15 mouse cellular contexts compared by ENCODE assay signal in the genomic region with DNA sequence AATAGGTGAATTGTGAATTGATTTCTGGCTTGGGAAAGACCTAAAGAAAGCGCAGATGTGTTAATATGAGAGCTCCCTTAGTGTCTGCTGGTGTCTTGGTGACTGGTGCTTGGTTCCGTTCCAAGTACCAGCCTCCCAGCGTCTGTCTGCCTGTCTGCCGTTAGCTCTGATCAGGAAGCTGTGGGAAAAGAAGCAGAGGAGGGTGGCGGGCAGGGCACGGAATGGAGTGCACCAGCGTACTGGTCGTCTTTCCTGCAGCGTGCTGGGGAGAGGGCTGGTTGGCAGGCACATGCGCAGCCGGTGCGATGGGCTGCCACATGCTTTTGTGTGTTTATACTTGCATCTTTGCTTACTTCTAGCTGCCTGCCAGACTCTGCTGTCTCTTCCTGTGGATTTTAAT. TPM values are rescaled to one million over a fixed set of nuclear protein-coding genes. Genes with fewer than 3 reads are reported as not detected.
DNase-seq lines count a peak whose midpoint lies in the region; ATAC-seq and TF ChIP-seq lines count a peak whose summit lies in the region.
"Had no signal": no experiment of that assay in that cellular context is flagged by ENCODE, and none has a peak within 500 bp of the region (broad histone marks: within the 10 kb centered on the region; RNA-seq: fewer than 3 reads in every experiment).

No protein-coding gene starts in this region.

- H3K4me3 ChIP-seq in midbrain, postnatal 0 days (ENCODE audit: low read depth, low read length), result no peak overlapping the region
- H3K4me3 ChIP-seq in midbrain, embryonic 14.5 days (replicated peaks; ENCODE audit: low read depth, low read length), result no peak overlapping the region
- no peak overlapping the region for H3K4me3 ChIP-seq in hindbrain, embryonic 11.5 days (ENCODE audit: low read depth, low read length)
- H3K4me3 ChIP-seq: limb, embryonic 15.5 days; lung, embryonic 15.5 days; neural tube, embryonic 13.5 days; stomach, embryonic 15.5 days had no signal

- peak; percentile 89 for ATAC-seq in frontal cortex, adult (ENCODE audit: low TSS enrichment)
- ATAC-seq in midbrain, postnatal 0 days (ENCODE audit: low FRiP score), result no peak
- ATAC-seq in midbrain, embryonic 14.5 days (ENCODE audit: low FRiP score, low TSS enrichment), result no peak
- no peak for ATAC-seq in hindbrain, embryonic 11.5 days (ENCODE audit: low FRiP score)
- ATAC-seq: CD4-positive, CD25-positive, alpha-beta regulatory T cell, adult 4 months; hindbrain, postnatal 0 days; midbrain, embryonic 16.5 days had no signal

- WGBS in midbrain, postnatal 0 days, result 91% methylated on average over 12 of the region's 12 CpGs
- 94% methylated on average over 12 of the region's 12 CpGs for WGBS in midbrain, embryonic 14.5 days
- WGBS in hindbrain, embryonic 11.5 days, result 97% methylated on average over 12 of the region's 12 CpGs

- H3K4me1 ChIP-seq in midbrain, postnatal 0 days (ENCODE audit: insufficient read depth, low read length), result no peaks in the 10 kb centered on the region
- H3K4me1 ChIP-seq in midbrain, embryonic 14.5 days (ENCODE audit: control insufficient read depth, insufficient read depth, low read length), result no peaks in the 10 kb centered on the region
- no peaks in the 10 kb centered on the region for H3K4me1 ChIP-seq in hindbrain, embryonic 11.5 days (replicated peaks; ENCODE audit: control insufficient read depth, insufficient read depth, low read length)
- H3K4me1 ChIP-seq: limb, embryonic 15.5 days; lung, embryonic 15.5 days; neural tube, embryonic 13.5 days; stomach, embryonic 15.5 days had no signal

- no peak overlapping the region for H3K9ac ChIP-seq in midbrain, postnatal 0 days (replicated peaks; ENCODE audit: low read length, poor library complexity, severe bottlenecking)
- no peak overlapping the region for H3K9ac ChIP-seq in midbrain, embryonic 14.5 days (replicated peaks; ENCODE audit: low read length)
- H3K9ac ChIP-seq in hindbrain, embryonic 11.5 days (ENCODE audit: low read depth, low read length), result no peak overlapping the region
- H3K9ac ChIP-seq: limb, embryonic 15.5 days; lung, embryonic 15.5 days; neural tube, embryonic 13.5 days; stomach, embryonic 15.5 days had no signal

- H3K4me2 ChIP-seq in midbrain, postnatal 0 days (ENCODE audit: low read depth, low read length, poor library complexity, severe bottlenecking), result no peak overlapping the region
- H3K4me2 ChIP-seq in midbrain, embryonic 14.5 days (ENCODE audit: low read length), result no peak overlapping the region
- H3K4me2 ChIP-seq in hindbrain, embryonic 11.5 days (replicated peaks; ENCODE audit: low read depth, low read length), result no peak overlapping the region
- H3K4me2 ChIP-seq: limb, embryonic 15.5 days; lung, embryonic 15.5 days; neural tube, embryonic 13.5 days; stomach, embryonic 15.5 days had no signal

- DNase-seq in frontal cortex, postnatal 10 days (ENCODE audit: low spot score in 2 of 2), result no peak
- DNase-seq in midbrain, postnatal 0 days (ENCODE audit: low spot score), result peak; percentile 9
- DNase-seq in midbrain, embryonic 14.5 days, result no peak
- peak; percentile 62 for DNase-seq in layer of hippocampus, adult 9-11 months
- DNase-seq in hindbrain, embryonic 11.5 days (ENCODE audit: low spot score), result no peak
- DNase-seq in spleen, adult 18-20 months, result no peak
- DNase-seq: kidney, adult 8-10 months had no signal

- no peak for TF ChIP-seq CTCF in midbrain, postnatal 0 days (IDR thresholded peaks at IDR 0.05)

- H3K27ac ChIP-seq in midbrain, postnatal 0 days (ENCODE audit: low read depth, low read length), result no peak overlapping the region
- H3K27ac ChIP-seq in midbrain, embryonic 14.5 days (replicated peaks; ENCODE audit: low read depth, low read length), result no peak overlapping the region
- no peak overlapping the region for H3K27ac ChIP-seq in hindbrain, embryonic 11.5 days (ENCODE audit: low read depth, low read length)
- H3K27ac ChIP-seq: hindbrain, postnatal 0 days; limb, embryonic 15.5 days; lung, embryonic 15.5 days; neural tube, embryonic 13.5 days; stomach, embryonic 15.5 days had no signal

- no peaks in the 10 kb centered on the region for H3K27me3 ChIP-seq in midbrain, postnatal 0 days (ENCODE audit: insufficient read depth, low read length)
- H3K27me3 ChIP-seq in midbrain, embryonic 14.5 days (ENCODE audit: control insufficient read depth, insufficient read depth, low read length), result no peaks in the 10 kb centered on the region
- no peaks in the 10 kb centered on the region for H3K27me3 ChIP-seq in hindbrain, embryonic 11.5 days (ENCODE audit: control insufficient read depth, insufficient read depth, low read length)
- H3K27me3 ChIP-seq: limb, embryonic 15.5 days; lung, embryonic 15.5 days; neural tube, embryonic 13.5 days; stomach, embryonic 15.5 days had no signal

- no peaks in the 10 kb centered on the region for H3K36me3 ChIP-seq in midbrain, postnatal 0 days (ENCODE audit: insufficient read depth, low read length)
- H3K36me3 ChIP-seq in midbrain, embryonic 14.5 days (ENCODE audit: control insufficient read depth, insufficient read depth, low read length), result peaks cover 20% of the 10 kb centered on the region
- H3K36me3 ChIP-seq in hindbrain, embryonic 11.5 days (ENCODE audit: control insufficient read depth, insufficient read depth, low read length), result no peaks in the 10 kb centered on the region; the same call in 1 of the 2 replicates

- H3K9me3 ChIP-seq in midbrain, postnatal 0 days (ENCODE audit: low read length), result no peaks in the 10 kb centered on the region
- H3K9me3 ChIP-seq in midbrain, embryonic 14.5 days (ENCODE audit: control insufficient read depth, low read length), result no peaks in the 10 kb centered on the region
- H3K9me3 ChIP-seq in hindbrain, embryonic 11.5 days (ENCODE audit: control insufficient read depth, low read length), result no peaks in the 10 kb centered on the region
- H3K9me3 ChIP-seq: limb, embryonic 15.5 days; lung, embryonic 15.5 days; neural tube, embryonic 13.5 days; stomach, embryonic 15.5 days had no signal

RNA-seq across cellular contexts. Expression of gene Bora, which starts 14.6 kb away (rescaled TPM):
- 3.7 and 7.3 TPM in 2 replicates for total RNA-seq in midbrain, postnatal 0 days (2014; rRNA removed)
- 7.1 and 7.4 TPM in 2 replicates for polyA plus RNA-seq in midbrain, postnatal 0 days (2015; fragmentation: Nextera tagmentation; extraction: Ambion mirVana)
- polyA plus RNA-seq in midbrain, embryonic 14.5 days (2014; fragmentation: Nextera tagmentation; extraction: Ambion mirVana), result 10.6 and 16.4 TPM in 2 replicates
- polyA plus RNA-seq in hindbrain, embryonic 11.5 days (2014; fragmentation: Nextera tagmentation; extraction: Ambion mirVana), result 58.8 and 71.3 TPM in 2 replicates

RNA-seq across cellular contexts. Expression of gene Mzt1, which starts 14.7 kb away (rescaled TPM):
- total RNA-seq in midbrain, postnatal 0 days (2014; rRNA removed), result 84.7 and 106 TPM in 2 replicates
- polyA plus RNA-seq in midbrain, postnatal 0 days (2015; fragmentation: Nextera tagmentation; extraction: Ambion mirVana), result 107 and 117 TPM in 2 replicates
- polyA plus RNA-seq in midbrain, embryonic 14.5 days (2014; fragmentation: Nextera tagmentation; extraction: Ambion mirVana), result 108 and 112 TPM in 2 replicates
- 121 and 129 TPM in 2 replicates for polyA plus RNA-seq in hindbrain, embryonic 11.5 days (2014; fragmentation: Nextera tagmentation; extraction: Ambion mirVana)

RNA-seq across cellular contexts. Expression of gene Pibf1, which starts 38.6 kb away (rescaled TPM):
- 11.5 and 12.3 TPM in 2 replicates for total RNA-seq in midbrain, postnatal 0 days (2014; rRNA removed)
- 13.7 and 14.4 TPM in 2 replicates for polyA plus RNA-seq in midbrain, postnatal 0 days (2015; fragmentation: Nextera tagmentation; extraction: Ambion mirVana)
- polyA plus RNA-seq in midbrain, embryonic 14.5 days (2014; fragmentation: Nextera tagmentation; extraction: Ambion mirVana), result 18.5 and 19.3 TPM in 2 replicates
- 23.6 and 26.3 TPM in 2 replicates for polyA plus RNA-seq in hindbrain, embryonic 11.5 days (2014; fragmentation: Nextera tagmentation; extraction: Ambion mirVana)

RNA-seq across cellular contexts. Expression of gene Dis3, which starts 39.0 kb away (rescaled TPM):
- total RNA-seq in midbrain, postnatal 0 days (2014; rRNA removed), result 19.6 and 27.7 TPM in 2 replicates
- 19.7 and 23.1 TPM in 2 replicates for polyA plus RNA-seq in midbrain, postnatal 0 days (2015; fragmentation: Nextera tagmentation; extraction: Ambion mirVana)
- 23.5 and 34.2 TPM in 2 replicates for polyA plus RNA-seq in midbrain, embryonic 14.5 days (2014; fragmentation: Nextera tagmentation; extraction: Ambion mirVana)
- polyA plus RNA-seq in hindbrain, embryonic 11.5 days (2014; fragmentation: Nextera tagmentation; extraction: Ambion mirVana), result 40.1 and 43.8 TPM in 2 replicates

Comparison
In these comparisons a context has a peak if more than half of its experiments do, and no peak if none do; other contexts are left out.
1. DNase-seq: peak in midbrain, postnatal 0 days (single experiment) and layer of hippocampus, adult 9-11 months (single experiment); none in frontal cortex, postnatal 10 days (0 of 2), midbrain, embryonic 14.5 days (single experiment), hindbrain, embryonic 11.5 days (single experiment) and spleen, adult 18-20 months (0 of 2).